Mouse (Mus musculus) ES-E14 (cell line): Measurements from ENCODE around the gene Nle1. TPM values are rescaled to one million over a fixed set of nuclear protein-coding genes. Genes with fewer than 3 reads are reported as not detected.

ENCODE experiments used
- DNase-seq: peaks from one replicate; pipeline ENCODE4 v3.0.0-alpha.2; 2013; ENCODE audit warnings: low read depth, low spot score
- H3K27ac ChIP-seq: 2 replicates; pipeline ENCODE4 v1.5.1; 2012; ENCODE audit warnings: low read depth, mild to moderate bottlenecking, low read length, moderate library complexity, mixed read lengths; ENCODE audit not compliant: poor library complexity, insufficient read depth, severe bottlenecking
- H3K36me3 ChIP-seq: 2 replicates; pipeline ENCODE4 v1.6.1; 2012; ENCODE audit warnings: mild to moderate bottlenecking, low read length, moderate library complexity, mixed read lengths; ENCODE audit not compliant: control insufficient read depth, poor library complexity, insufficient read depth, severe bottlenecking
- H3K4me1 ChIP-seq, 2 experiments: fragments of 150-350 bp in 1 of 2; sonication (generic) in 1 of 2; 2 replicates each; pipeline ENCODE4 v1.6.1; 2012; ENCODE audit warnings: low read length in 2 of 2, mild to moderate bottlenecking in 1 of 2, mixed read lengths in 1 of 2; ENCODE audit not compliant: control insufficient read depth in 2 of 2, insufficient read depth in 2 of 2, poor library complexity in 1 of 2
- H3K4me3 ChIP-seq, 2 experiments: fragments of 150-350 bp in 1 of 2; sonication (generic) in 1 of 2; 2 replicates each; pipeline ENCODE4 v1.5.1; 2012; ENCODE audit warnings: low read length in 2 of 2, low read depth in 1 of 2, mild to moderate bottlenecking in 1 of 2, mixed read lengths in 1 of 2; ENCODE audit not compliant: insufficient read depth in 1 of 2, poor library complexity in 1 of 2, severe bottlenecking in 1 of 2
- H3K9ac ChIP-seq: 2 replicates; pipeline ENCODE4 v1.6.1; 2012; ENCODE audit warnings: low read depth, mild to moderate bottlenecking, low read length, mixed read lengths; ENCODE audit not compliant: poor library complexity, insufficient read depth, severe bottlenecking
- H3K9me3 ChIP-seq: fragments of 150-350 bp; sonication (generic); 2 replicates; pipeline ENCODE4 v1.6.1; 2012; ENCODE audit warnings: low read depth, mild to moderate bottlenecking, low read length; ENCODE audit not compliant: control insufficient read depth, insufficient read depth
- CHD2 ChIP-seq: IDR thresholded peaks from 2 replicates; pipeline ENCODE4 v1.6.1; 2014; ENCODE audit warnings: mild to moderate bottlenecking, low read depth, low read length, inconsistent platforms
- HCFC1 ChIP-seq: IDR thresholded peaks from 2 replicates; pipeline ENCODE4 v1.6.1; 2012; ENCODE audit warnings: low read length, inconsistent platforms, borderline replicate concordance; ENCODE audit not compliant: insufficient read depth
- MAFK ChIP-seq: IDR thresholded peaks from 2 replicates; pipeline ENCODE4 v1.6.1; 2014; ENCODE audit warnings: mild to moderate bottlenecking, low read depth, low read length, inconsistent platforms; ENCODE audit not compliant: insufficient read depth
- ZC3H11A ChIP-seq: IDR thresholded peaks from 2 replicates; pipeline ENCODE4 v1.6.1; 2012; ENCODE audit warnings: low read depth, mild to moderate bottlenecking, inconsistent platforms, low read length, borderline replicate concordance
- ZNF384 ChIP-seq: IDR thresholded peaks from 2 replicates; pipeline ENCODE4 v1.6.1; 2012; ENCODE audit warnings: low read depth, low read length, inconsistent platforms
- in situ Hi-C, 2 experiments: fragments of 600-800 bp; cut with MboI; formaldehyde crosslinking; loops; one replicate each; pipeline ENCODE4 v1.15.1; 2025; ENCODE audit warnings: low sequenced_read_pairs in 2 of 2, inconsistent platforms in 1 of 2; ENCODE audit not compliant: unreplicated experiment in 2 of 2
- total RNA-seq: library from RNA; depleted of rRNA; stranded (reverse); fragments of 300-350 nt; gene quantifications from 2 replicates; pipeline ENCODE4 v1.2.3, GENCODE M21; 2012

Gene Nle1
- total RNA-seq, 1 experiment: 61.5 TPM

DNA sequence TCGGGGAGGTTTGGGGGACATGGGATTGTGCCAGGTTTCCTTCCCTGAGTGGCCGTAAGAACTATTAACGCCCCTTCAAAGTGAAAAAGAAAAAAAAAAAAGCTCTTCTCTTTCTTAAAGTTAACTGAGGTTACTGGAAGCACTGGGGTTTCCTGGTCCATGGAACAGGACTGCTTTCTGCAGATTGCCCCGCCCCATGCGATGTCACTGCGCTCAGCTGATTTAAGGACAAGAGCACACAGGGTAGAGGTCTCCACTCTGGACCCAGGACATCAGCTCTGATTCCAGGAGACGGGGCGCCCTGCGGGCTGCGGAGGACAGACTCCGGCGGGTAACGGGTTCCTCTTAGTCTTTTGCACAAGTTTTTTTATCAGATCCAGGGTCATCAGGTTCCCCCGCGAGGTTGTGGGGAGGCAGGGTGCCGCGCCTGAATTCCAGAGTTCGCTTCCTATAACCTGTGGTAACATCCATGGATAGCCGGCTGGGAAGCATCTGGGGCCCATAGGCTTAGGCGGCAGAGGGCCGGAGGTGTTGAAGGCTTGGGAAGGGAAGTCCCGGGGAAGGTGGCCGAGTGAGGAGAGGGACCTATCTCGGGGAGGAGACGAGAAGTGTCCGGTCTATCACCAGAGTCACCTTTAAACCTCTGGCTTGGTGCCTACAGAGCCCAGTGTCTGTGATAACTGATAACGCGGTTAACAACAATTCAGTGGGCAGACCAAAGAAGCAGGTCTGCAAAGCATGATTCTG is 43.8 kb upstream of the Nle1 start:
- H3K4me3 ChIP-seq: peak overlapping the region; percentile 38 to 43
- H3K27ac ChIP-seq: no peak overlapping the region
- no peaks in the 10 kb centered on the region for H3K36me3 ChIP-seq
- no peak for DNase-seq
- no peaks in the 10 kb centered on the region for H3K9me3 ChIP-seq
- in situ Hi-C loops: no loop called here
- no peak for TF ChIP-seq HCFC1
- TF ChIP-seq ZNF384: no peak
- no peak for TF ChIP-seq CHD2
- TF ChIP-seq ZC3H11A: no peak
- no peak for TF ChIP-seq MAFK
- 0 out of 2 replicates have a peak overlapping the region, but pooled peaks have one; percentile 3 for H3K9ac ChIP-seq
- H3K4me1 ChIP-seq: peaks cover 3 to 8% of the 10 kb centered on the region in 2 experiments

DNA sequence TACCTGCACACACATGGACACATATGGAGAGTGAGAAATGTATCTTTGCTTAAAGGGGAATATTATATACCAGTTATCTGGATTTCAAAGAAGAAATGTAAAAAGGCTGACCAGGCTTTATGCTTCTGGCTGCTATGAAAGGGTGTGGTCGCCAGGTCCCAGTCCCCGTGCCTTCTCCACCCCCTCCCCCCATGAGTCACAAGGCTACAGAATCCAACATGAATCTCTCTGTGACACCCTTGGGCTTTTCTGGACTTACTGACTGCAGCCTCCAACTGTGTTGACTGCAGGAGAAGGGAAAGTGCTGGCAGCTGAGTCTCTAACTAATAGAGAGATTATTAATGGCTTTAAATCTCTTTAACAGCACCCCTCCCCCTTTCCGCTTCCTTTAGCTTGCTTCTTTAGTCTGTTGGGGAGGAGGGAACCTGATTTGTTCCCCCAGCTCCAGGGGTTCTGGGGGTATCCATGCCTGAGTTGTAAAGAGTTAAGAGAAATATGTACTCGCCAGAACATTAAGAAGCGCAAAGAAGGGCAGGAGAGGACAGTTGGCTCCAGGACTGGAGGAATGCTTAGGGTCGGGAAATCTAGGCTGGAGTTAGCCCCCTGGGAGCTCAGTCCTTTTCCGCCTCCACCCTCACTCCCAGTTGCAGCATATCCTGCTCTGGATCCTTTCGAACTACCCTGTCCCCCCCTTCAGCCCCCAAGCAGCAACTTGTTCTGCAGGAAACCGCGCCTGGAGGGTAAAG is 42.7 kb upstream of the Nle1 start, which contains the start of gene Slfn5:
TSS of gene Slfn5 (plus strand) at position 614 of the 746 bp plus-strand sequence.
- no peak for DNase-seq
- Histone ChIP-seq H3K4me1 (peaks cover 0 to 8% of the 10 kb centered on the region in 2 experiments; a peak in 2 of 4 replicates), H3K36me3 (no peaks in the 10 kb centered on the region), H3K9me3 (no peaks in the 10 kb centered on the region), H3K4me3 (peak within 1 kb of the TSS; percentile 38 to 43), H3K27ac (no peak within 1 kb of the TSS), H3K9ac (0 out of 2 replicates have a peak within 1 kb of the TSS, but pooled peaks have one; percentile 3)
- TF ChIP-seq MAFK: no peak
- TF ChIP-seq ZC3H11A: no peak
- TF ChIP-seq CHD2: no peak
- no peak for TF ChIP-seq ZNF384
- no peak for TF ChIP-seq HCFC1
- in situ Hi-C loops: no loop called here

DNA sequence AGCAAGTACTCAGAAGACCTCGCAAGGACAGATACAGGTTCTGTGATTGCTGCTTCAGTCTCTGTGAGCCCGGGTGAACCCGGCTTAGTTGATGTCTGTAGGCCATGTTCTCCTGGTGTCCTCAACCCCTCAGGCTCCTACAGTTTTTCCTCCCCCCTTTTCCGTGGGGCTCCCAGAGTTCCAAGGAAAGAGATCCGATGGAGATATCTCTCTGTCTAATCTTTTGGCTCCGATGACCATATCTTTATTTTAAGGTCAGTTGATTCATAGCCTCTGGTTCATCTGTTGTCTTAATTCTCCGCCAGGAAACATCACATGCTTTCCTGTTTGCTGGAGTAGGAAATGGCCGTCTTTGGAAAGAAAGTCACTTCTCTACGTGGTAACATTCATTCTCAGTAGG is 40.8 kb upstream of the Nle1 start:
- no peaks in the 10 kb centered on the region for H3K36me3 ChIP-seq
- TF ChIP-seq MAFK (no peak), HCFC1 (no peak), CHD2 (no peak), ZNF384 (no peak), ZC3H11A (no peak)
- peaks cover 0 to 7% of the 10 kb centered on the region in 2 experiments; a peak in 2 of 4 replicates for H3K4me1 ChIP-seq
- H3K9me3 ChIP-seq: no peaks in the 10 kb centered on the region
- in situ Hi-C loops: no loop called here
- H3K4me3 ChIP-seq: no peak overlapping the region
- no peak overlapping the region for H3K27ac ChIP-seq
- H3K9ac ChIP-seq: no peak overlapping the region
- DNase-seq: no peak

DNA sequence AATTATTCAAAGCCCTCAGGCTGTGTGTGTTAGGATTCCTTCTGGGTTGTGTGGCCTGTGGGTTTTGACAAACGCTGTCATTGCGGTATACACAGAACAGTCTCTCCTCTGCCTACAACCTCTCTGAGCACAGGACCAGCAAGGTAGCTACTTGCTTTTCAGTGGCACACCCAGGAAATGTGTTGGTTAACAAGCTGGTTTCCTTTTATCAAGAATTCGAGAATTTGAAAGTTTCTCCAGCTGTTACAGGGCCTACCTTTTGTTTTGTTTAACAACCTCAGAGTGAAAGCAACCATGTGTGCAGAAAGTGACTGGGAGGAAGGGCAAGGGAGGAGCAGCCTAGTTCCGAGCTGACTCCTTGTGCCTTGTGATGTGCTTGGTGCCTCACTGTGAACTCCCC is 39.2 kb upstream of the Nle1 start:
- Histone ChIP-seq H3K4me3 (no peak overlapping the region), H3K36me3 (no peaks in the 10 kb centered on the region), H3K9me3 (no peaks in the 10 kb centered on the region), H3K27ac (no peak overlapping the region), H3K9ac (no peak overlapping the region), H3K4me1 (peaks cover 0 to 7% of the 10 kb centered on the region in 2 experiments; a peak in 2 of 4 replicates)
- no peak for TF ChIP-seq ZC3H11A
- TF ChIP-seq HCFC1: no peak
- DNase-seq: no peak
- in situ Hi-C loops: no loop called here
